Mouse (Mus musculus): Measurements from ENCODE around the gene Nos1. TPM values are rescaled to one million over a fixed set of nuclear protein-coding genes. Genes with fewer than 3 reads are reported as not detected.

Gene Nos1
- polyA plus RNA-seq, 1 experiment from 2014 or later: 0.25 TPM

DNA sequence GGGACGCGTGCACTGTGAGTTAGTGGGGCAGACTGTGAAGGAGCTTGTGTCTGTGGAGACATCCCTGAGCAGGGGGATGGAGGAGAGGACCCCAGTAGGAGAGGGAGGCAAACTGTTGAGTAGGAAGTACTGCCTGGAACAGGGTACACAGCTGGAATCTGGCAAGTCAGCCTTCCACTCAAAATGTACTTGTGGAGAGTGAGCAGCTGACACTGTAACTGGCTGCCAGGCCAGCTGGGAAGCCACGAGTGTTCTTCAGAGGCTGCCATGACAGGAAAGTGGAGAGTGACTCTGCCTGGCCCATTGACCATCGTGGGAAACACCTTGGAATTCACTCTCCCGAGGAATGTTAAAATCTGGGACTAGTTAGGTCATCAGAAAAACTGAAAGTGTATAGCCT lies 201.1 kb downstream of the Nos1 start:
- Histone ChIP-seq H3K4me2 (ENCODE audit: low read depth, low read length) (no peak overlapping the region), H3K9ac (replicated peaks; ENCODE audit: low read length) (no peak overlapping the region), H3K36me3 (replicated peaks; ENCODE audit: control insufficient read depth, insufficient read depth, low read depth, low read length) (no peaks in the 10 kb centered on the region; the same call in 1 of the 2 replicates), H3K4me1 (ENCODE audit: control insufficient read depth, insufficient read depth, low read length) (peaks cover 5% of the 10 kb centered on the region), H3K4me3 (ENCODE audit: low read depth, low read length) (no peak overlapping the region), H3K9me3 (replicated peaks; ENCODE audit: control insufficient read depth, low read length) (no peaks in the 10 kb centered on the region), H3K27me3 (ENCODE audit: control insufficient read depth, insufficient read depth, low read length) (no peaks in the 10 kb centered on the region), H3K27ac (replicated peaks; ENCODE audit: low read depth, low read length) (no peak overlapping the region)
- ATAC-seq (replicated peaks; ENCODE audit: insufficient number of reproducible peaks, low FRiP score, low TSS enrichment, low read depth) (no peak), DNase-seq (ENCODE audit: low spot score) (no peak)
- 84% methylated on average over 5 of the region's 5 CpGs for WGBS

DNA sequence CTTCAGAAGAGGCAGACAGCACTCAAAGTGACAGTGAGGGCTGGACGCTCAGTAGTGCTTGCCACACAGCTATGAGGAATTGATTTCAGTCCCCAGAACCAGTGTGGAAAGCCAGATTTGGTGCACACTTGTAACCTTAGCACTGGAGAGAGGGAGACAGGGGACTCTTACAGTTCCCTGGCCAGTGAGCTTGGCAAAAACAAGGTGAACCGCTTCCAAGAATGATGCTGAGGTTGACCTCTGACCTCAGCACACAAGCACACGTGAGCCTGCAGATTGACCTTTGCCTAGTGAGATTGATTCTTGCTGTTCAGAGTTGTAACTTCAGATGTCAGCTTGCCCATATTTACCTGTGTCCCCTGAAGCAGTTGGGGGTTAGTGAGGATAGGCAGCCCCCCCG lies 205.5 kb downstream of the Nos1 start:
- H3K9ac ChIP-seq (replicated peaks; ENCODE audit: low read length): no peak overlapping the region
- ATAC-seq (replicated peaks; ENCODE audit: insufficient number of reproducible peaks, low FRiP score, low TSS enrichment, low read depth): no peak
- WGBS: 47% methylated on average over 4 of the region's 4 CpGs
- H3K27ac ChIP-seq (replicated peaks; ENCODE audit: low read depth, low read length): no peak overlapping the region
- peaks cover 8% of the 10 kb centered on the region for H3K36me3 ChIP-seq (replicated peaks; ENCODE audit: control insufficient read depth, insufficient read depth, low read depth, low read length)
- no peak for DNase-seq (ENCODE audit: low spot score)
- H3K9me3 ChIP-seq (replicated peaks; ENCODE audit: control insufficient read depth, low read length): no peaks in the 10 kb centered on the region
- no peaks in the 10 kb centered on the region for H3K27me3 ChIP-seq (ENCODE audit: control insufficient read depth, insufficient read depth, low read length)
- H3K4me2 ChIP-seq (ENCODE audit: low read depth, low read length): no peak overlapping the region
- H3K4me3 ChIP-seq (ENCODE audit: low read depth, low read length): no peak overlapping the region
- no peaks in the 10 kb centered on the region for H3K4me1 ChIP-seq (ENCODE audit: control insufficient read depth, insufficient read depth, low read length)

DNA sequence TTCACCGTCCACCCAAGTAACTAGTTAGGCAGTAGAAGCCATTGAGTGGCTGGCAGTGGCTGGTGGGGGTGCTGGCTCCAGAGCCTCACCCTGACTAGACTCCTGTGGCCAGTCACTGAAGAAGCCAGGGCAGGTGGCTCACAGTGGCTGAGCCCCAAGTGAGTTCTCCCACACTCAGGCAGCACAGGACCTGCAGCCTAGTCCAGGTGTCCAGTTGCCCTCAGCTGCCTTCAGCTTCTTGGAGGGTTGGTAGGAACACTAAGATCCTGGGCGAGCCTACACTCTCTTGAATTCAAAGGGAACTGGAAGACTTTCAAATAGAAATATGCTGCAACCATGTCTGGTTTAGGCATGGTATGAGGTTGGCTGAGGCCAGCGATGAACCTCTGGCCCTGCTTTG lies 207.1 kb downstream of the Nos1 start:
- Histone ChIP-seq H3K4me1 (ENCODE audit: control insufficient read depth, insufficient read depth, low read length) (no peaks in the 10 kb centered on the region), H3K4me3 (ENCODE audit: low read depth, low read length) (no peak overlapping the region), H3K27ac (replicated peaks; ENCODE audit: low read depth, low read length) (no peak overlapping the region), H3K36me3 (replicated peaks; ENCODE audit: control insufficient read depth, insufficient read depth, low read depth, low read length) (peaks cover 17% of the 10 kb centered on the region), H3K9ac (replicated peaks; ENCODE audit: low read length) (no peak overlapping the region), H3K27me3 (ENCODE audit: control insufficient read depth, insufficient read depth, low read length) (no peaks in the 10 kb centered on the region), H3K9me3 (replicated peaks; ENCODE audit: control insufficient read depth, low read length) (no peaks in the 10 kb centered on the region), H3K4me2 (ENCODE audit: low read depth, low read length) (no peak overlapping the region)
- no peak for ATAC-seq (replicated peaks; ENCODE audit: insufficient number of reproducible peaks, low FRiP score, low TSS enrichment, low read depth)
- no peak for DNase-seq (ENCODE audit: low spot score)
- 93% methylated on average over 3 of the region's 3 CpGs for WGBS

DNA sequence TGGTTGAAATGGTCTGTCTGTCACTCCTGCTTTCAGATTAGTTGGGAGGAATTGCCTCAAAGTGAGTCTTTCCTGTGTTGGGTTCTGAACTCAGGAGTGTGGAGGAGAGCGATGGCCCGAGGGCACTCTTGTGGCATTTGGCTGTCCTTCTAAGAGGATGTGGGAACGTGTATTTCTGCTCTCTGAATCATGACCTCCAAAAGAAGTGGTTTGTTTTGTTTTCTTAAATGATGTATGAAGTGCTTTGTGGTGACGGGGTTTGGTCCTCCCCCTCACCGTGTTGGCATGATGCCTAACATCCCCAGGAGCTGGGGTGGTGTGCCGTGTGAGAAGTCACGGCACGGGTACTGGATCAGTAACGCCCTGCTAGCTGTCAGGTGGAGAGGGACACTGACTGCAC lies 207.5 kb downstream of the Nos1 start:
- ATAC-seq (replicated peaks; ENCODE audit: insufficient number of reproducible peaks, low FRiP score, low TSS enrichment, low read depth): no peak
- H3K4me2 ChIP-seq (ENCODE audit: low read depth, low read length): no peak overlapping the region
- no peaks in the 10 kb centered on the region for H3K9me3 ChIP-seq (replicated peaks; ENCODE audit: control insufficient read depth, low read length)
- H3K4me1 ChIP-seq (ENCODE audit: control insufficient read depth, insufficient read depth, low read length): no peaks in the 10 kb centered on the region
- peaks cover 17% of the 10 kb centered on the region for H3K36me3 ChIP-seq (replicated peaks; ENCODE audit: control insufficient read depth, insufficient read depth, low read depth, low read length)
- no peak overlapping the region for H3K9ac ChIP-seq (replicated peaks; ENCODE audit: low read length)
- no peak overlapping the region for H3K4me3 ChIP-seq (ENCODE audit: low read depth, low read length)
- no peak overlapping the region for H3K27ac ChIP-seq (replicated peaks; ENCODE audit: low read depth, low read length)
- 91% methylated on average over 9 of the region's 9 CpGs for WGBS
- H3K27me3 ChIP-seq (ENCODE audit: control insufficient read depth, insufficient read depth, low read length): no peaks in the 10 kb centered on the region
- DNase-seq (ENCODE audit: low spot score): no peak

DNA sequence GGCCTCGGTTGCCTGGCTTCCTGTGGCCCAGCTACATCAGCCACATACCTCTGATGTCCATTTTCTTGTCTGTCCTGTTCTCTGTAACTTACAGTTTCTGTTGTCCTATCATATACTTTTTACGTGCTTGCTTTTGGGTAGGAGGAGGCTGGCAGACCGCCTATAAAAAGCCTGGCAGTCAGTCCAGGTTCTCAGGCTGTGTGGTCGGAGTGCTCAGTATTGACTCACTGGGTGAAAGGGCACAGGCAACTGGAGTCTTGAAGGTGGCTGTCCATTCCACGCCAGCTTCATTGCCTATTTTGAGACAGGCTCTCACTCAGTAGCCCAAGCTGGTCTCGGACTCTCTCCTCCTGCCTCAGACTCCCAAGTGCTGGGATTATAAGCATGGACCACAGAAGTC lies 208.9 kb downstream of the Nos1 start:
- no peaks in the 10 kb centered on the region for H3K9me3 ChIP-seq (replicated peaks; ENCODE audit: control insufficient read depth, low read length)
- peaks cover 27% of the 10 kb centered on the region for H3K36me3 ChIP-seq (replicated peaks; ENCODE audit: control insufficient read depth, insufficient read depth, low read depth, low read length)
- WGBS: 92% methylated on average over 6 of the region's 6 CpGs

DNA sequence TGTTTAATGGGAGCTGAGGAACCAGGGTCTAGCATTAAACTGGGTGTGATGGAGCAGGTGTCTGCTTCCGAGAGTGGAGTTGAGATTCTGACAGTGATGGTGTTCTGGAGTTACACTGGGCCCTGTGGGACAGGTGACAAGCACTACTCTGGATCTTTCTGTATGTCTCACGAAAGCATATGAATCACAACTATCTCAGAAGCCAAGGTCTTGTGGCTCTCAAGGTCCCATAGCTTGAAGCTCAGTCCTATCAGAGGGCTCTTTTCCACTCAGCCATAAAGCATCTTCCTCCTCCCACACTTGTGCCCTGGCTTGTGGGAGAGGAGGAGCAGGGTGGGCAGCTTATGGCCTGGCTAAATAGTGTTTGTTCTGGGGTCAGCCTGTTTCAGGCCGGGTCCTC lies 210.1 kb downstream of the Nos1 start:
- Histone ChIP-seq H3K27me3 (ENCODE audit: control insufficient read depth, insufficient read depth, low read length) (no peaks in the 10 kb centered on the region), H3K36me3 (replicated peaks; ENCODE audit: control insufficient read depth, insufficient read depth, low read depth, low read length) (peaks cover 33% of the 10 kb centered on the region), H3K9ac (replicated peaks; ENCODE audit: low read length) (no peak overlapping the region), H3K27ac (replicated peaks; ENCODE audit: low read depth, low read length) (no peak overlapping the region), H3K4me3 (ENCODE audit: low read depth, low read length) (no peak overlapping the region), H3K9me3 (replicated peaks; ENCODE audit: control insufficient read depth, low read length) (no peaks in the 10 kb centered on the region), H3K4me1 (ENCODE audit: control insufficient read depth, insufficient read depth, low read length) (no peaks in the 10 kb centered on the region), H3K4me2 (ENCODE audit: low read depth, low read length) (no peak overlapping the region)
- DNase-seq (ENCODE audit: low spot score): no peak
- no peak for ATAC-seq (replicated peaks; ENCODE audit: insufficient number of reproducible peaks, low FRiP score, low TSS enrichment, low read depth)
- WGBS: 87% methylated on average over 3 of the region's 3 CpGs

More for the DNA sequence above, 208.9 kb downstream of the Nos1 start:
- H3K9ac ChIP-seq (replicated peaks; ENCODE audit: low read length): no peak overlapping the region
- no peaks in the 10 kb centered on the region for H3K27me3 ChIP-seq (ENCODE audit: control insufficient read depth, insufficient read depth, low read length)
- DNase-seq (ENCODE audit: low spot score) (no peak), ATAC-seq (replicated peaks; ENCODE audit: insufficient number of reproducible peaks, low FRiP score, low TSS enrichment, low read depth) (no peak)
- H3K27ac ChIP-seq (replicated peaks; ENCODE audit: low read depth, low read length): no peak overlapping the region
- H3K4me1 ChIP-seq (ENCODE audit: control insufficient read depth, insufficient read depth, low read length): no peaks in the 10 kb centered on the region
- H3K4me3 ChIP-seq (ENCODE audit: low read depth, low read length): no peak overlapping the region
- H3K4me2 ChIP-seq (ENCODE audit: low read depth, low read length): no peak overlapping the region

DNA sequence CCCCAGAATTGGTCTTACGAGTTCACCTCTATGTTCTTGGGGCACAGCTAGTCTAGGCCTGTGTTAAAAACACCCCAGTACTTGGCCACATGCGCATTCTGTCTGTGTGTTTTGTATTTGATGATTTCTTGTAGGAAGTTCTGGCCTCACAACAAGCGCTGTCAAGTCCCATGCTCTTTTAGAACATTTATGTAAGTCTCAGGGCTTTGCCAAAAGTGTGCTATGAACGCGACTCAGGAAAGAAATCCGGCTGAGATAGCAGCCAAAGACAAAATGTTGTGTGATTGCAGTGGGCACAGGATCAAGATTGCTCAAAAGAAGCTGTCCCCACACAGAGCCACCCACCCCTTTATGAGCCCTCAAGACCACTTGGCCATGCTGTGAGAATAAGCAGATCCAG lies 212.7 kb downstream of the Nos1 start:
- H3K27ac ChIP-seq (replicated peaks; ENCODE audit: low read depth, low read length): no peak overlapping the region
- no peaks in the 10 kb centered on the region for H3K9me3 ChIP-seq (replicated peaks; ENCODE audit: control insufficient read depth, low read length)
- no peak overlapping the region for H3K4me3 ChIP-seq (ENCODE audit: low read depth, low read length)
- H3K36me3 ChIP-seq (replicated peaks; ENCODE audit: control insufficient read depth, insufficient read depth, low read depth, low read length): peaks cover 42% of the 10 kb centered on the region
- ATAC-seq (replicated peaks; ENCODE audit: insufficient number of reproducible peaks, low FRiP score, low TSS enrichment, low read depth): no peak
- H3K4me2 ChIP-seq (ENCODE audit: low read depth, low read length): no peak overlapping the region
- H3K27me3 ChIP-seq (ENCODE audit: control insufficient read depth, insufficient read depth, low read length): no peaks in the 10 kb centered on the region
- H3K9ac ChIP-seq (replicated peaks; ENCODE audit: low read length): no peak overlapping the region
- WGBS: 97% methylated on average over 6 of the region's 6 CpGs
- no peak for DNase-seq (ENCODE audit: low spot score)
- no peaks in the 10 kb centered on the region for H3K4me1 ChIP-seq (ENCODE audit: control insufficient read depth, insufficient read depth, low read length)

DNA sequence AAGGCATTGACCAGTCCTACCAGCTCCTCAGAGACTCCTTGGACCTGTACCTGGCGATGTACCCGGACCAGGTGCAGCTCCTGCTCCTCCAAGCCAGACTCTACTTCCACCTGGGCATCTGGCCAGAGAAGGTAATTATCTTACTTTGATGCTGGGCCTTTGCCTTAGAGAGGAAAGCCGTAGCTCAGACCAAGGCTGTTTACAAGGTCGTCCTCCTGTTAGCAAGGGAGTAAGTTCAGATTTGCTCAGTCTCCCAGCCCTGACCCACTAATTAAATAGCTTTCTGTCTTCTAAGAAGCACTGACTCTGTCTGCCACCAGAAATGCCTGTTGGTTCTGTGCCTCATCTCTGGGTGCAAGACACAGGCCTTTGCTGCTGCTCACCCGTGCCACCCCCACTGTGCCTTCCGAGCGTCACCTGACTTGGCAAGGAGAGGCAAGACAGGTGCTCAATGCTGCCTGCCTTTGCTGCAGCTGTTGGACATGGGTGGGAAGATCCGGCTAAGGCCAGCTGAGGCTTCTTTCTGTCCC lies 214.6 kb downstream of the Nos1 start:
- peaks cover 40% of the 10 kb centered on the region for H3K36me3 ChIP-seq (replicated peaks; ENCODE audit: control insufficient read depth, insufficient read depth, low read depth, low read length)
- no peak for DNase-seq (ENCODE audit: low spot score)
- no peak for ATAC-seq (replicated peaks; ENCODE audit: insufficient number of reproducible peaks, low FRiP score, low TSS enrichment, low read depth)
- no peaks in the 10 kb centered on the region for H3K9me3 ChIP-seq (replicated peaks; ENCODE audit: control insufficient read depth, low read length)
- no peak overlapping the region for H3K27ac ChIP-seq (replicated peaks; ENCODE audit: low read depth, low read length)
- no peaks in the 10 kb centered on the region for H3K27me3 ChIP-seq (ENCODE audit: control insufficient read depth, insufficient read depth, low read length)
- no peak overlapping the region for H3K9ac ChIP-seq (replicated peaks; ENCODE audit: low read length)
- H3K4me2 ChIP-seq (ENCODE audit: low read depth, low read length): no peak overlapping the region
- no peak overlapping the region for H3K4me3 ChIP-seq (ENCODE audit: low read depth, low read length)
- H3K4me1 ChIP-seq (ENCODE audit: control insufficient read depth, insufficient read depth, low read length): no peaks in the 10 kb centered on the region
- 89% methylated on average over 8 of the region's 8 CpGs for WGBS
